Mouse (Mus musculus) neural tube, embryonic 14.5 days (tissue): ENCODE measurements around the gene Tbc1d9b. TPM values are rescaled to one million over a fixed set of nuclear protein-coding genes. Genes with fewer than 3 reads are reported as not detected.

Experiments
- ATAC-seq: fragments of 200-750 bp; cut with Nextera tagmentation; 2 replicates; pipeline ENCODE4 v1.8.0; 2017; ENCODE audit warnings: low read depth, mild to moderate bottlenecking, moderate TSS enrichment, moderate library complexity
- H3K27ac ChIP-seq: fragments of 300-500 bp; sonication (generic); 2 replicates; pipeline ENCODE4 v1.5.1; 2014; ENCODE audit warnings: low read depth, mild to moderate bottlenecking, control low read depth, low read length, moderate library complexity, mixed read lengths
- H3K27me3 ChIP-seq: fragments of 300-500 bp; sonication (generic); 2 replicates; pipeline ENCODE4 v1.6.1; 2014; ENCODE audit warnings: low read length; ENCODE audit not compliant: control insufficient read depth, insufficient read depth
- H3K36me3 ChIP-seq: fragments of 300-500 bp; sonication (generic); 2 replicates; pipeline ENCODE4 v1.6.1; 2014; ENCODE audit warnings: low read length, mixed read lengths; ENCODE audit not compliant: control insufficient read depth, insufficient read depth
- H3K4me1 ChIP-seq: fragments of 300-500 bp; sonication (generic); 2 replicates; pipeline ENCODE4 v1.6.1; 2014; ENCODE audit warnings: low read length; ENCODE audit not compliant: control insufficient read depth, insufficient read depth
- H3K4me2 ChIP-seq: fragments of 300-500 bp; sonication (generic); 2 replicates; pipeline ENCODE4 v1.6.1; 2014; ENCODE audit warnings: mild to moderate bottlenecking, low read depth, low read length, control low read depth
- H3K4me3 ChIP-seq: fragments of 300-500 bp; sonication (generic); 2 replicates; pipeline ENCODE4 v1.5.1; 2014; ENCODE audit warnings: low read depth, low read length, control low read depth, mixed read lengths
- H3K9ac ChIP-seq: fragments of 300-500 bp; sonication (generic); replicated peaks from 2 replicates; pipeline ENCODE4 v1.6.1; 2014; ENCODE audit warnings: low read depth, mild to moderate bottlenecking, control low read depth, low read length, mixed read lengths
- H3K9me3 ChIP-seq: fragments of 300-500 bp; sonication (generic); 2 replicates; pipeline ENCODE4 v1.6.1; 2016; ENCODE audit warnings: low read length; ENCODE audit not compliant: control insufficient read depth
- WGBS: fragments of 180-500 bp; shearing (Covaris S2); extraction: QIAGEN DNeasy Blood & Tissue Kit; methylation state at CpG from one replicate; pipeline ENCODE4 v1.1.7; 2014; 5-methylcytosine and 5-hydroxymethylcytosine counted together
- polyA plus RNA-seq: library from polyadenylated mRNA; unstranded; fragments of >200 nt; fragmentation: Nextera tagmentation; extraction: Ambion mirVana; gene quantifications from 2 replicates; pipeline ENCODE4 v1.2.1, GENCODE M21; 2014

Gene Tbc1d9b
- polyA plus RNA-seq, 1 experiment from 2014 or later, result 30.3 TPM

DNA sequence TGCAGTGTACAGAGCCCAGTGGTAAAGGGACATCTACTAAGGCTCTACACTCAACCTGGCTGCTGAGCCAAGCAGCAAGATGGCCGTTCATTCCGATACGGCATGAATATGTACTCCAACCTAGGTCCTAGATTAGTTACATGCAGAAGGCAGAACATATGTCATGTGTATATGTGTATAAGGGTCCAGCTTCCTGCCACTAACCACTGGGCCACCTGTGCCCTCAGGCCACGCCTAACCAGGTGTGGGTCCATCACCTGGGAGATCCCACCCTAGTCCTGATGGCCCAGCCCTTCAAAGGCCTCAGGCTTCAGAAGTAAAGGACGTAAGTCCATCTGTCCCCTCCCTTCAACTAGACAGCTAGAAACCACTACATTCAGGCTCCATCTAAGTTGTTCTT, 76.8 kb downstream of the Tbc1d9b start:
- Histone ChIP-seq H3K4me3 (no peak overlapping the region), H3K36me3 (peaks cover 37% of the 10 kb centered on the region), H3K4me2 (no peak overlapping the region), H3K9me3 (no peaks in the 10 kb centered on the region), H3K9ac (no peak overlapping the region), H3K27ac (no peak overlapping the region), H3K27me3 (no peaks in the 10 kb centered on the region), H3K4me1 (peaks cover 8% of the 10 kb centered on the region)
- no peak for ATAC-seq
- 95% methylated on average over 5 of the region's 5 CpGs for WGBS

DNA sequence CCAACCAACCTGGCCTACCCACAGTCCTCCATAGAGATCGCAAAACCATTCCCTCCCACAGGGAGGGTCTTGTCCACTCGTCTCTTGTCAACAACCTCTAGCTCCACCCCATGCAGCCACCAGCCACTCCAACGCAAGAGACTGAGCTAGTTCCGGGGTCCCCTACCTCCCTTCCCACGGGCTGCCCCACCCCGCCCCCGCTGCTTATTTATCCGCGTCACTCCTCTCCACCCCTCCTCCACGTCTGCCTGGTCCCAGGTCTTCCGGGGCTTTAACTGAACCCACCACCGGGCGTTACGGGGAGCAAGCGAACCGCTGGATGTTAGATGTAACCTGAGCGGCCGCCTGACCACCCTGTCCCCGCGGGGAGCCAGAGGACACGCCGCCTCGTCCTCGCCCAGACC, 78.9 kb downstream of the Tbc1d9b start:
- peak overlapping the region; percentile 72 for H3K4me2 ChIP-seq
- peak; percentile 93 for ATAC-seq
- peaks cover 23% of the 10 kb centered on the region for H3K36me3 ChIP-seq
- WGBS, result 0% methylated on average over 20 of the region's 24 CpGs
- H3K27ac ChIP-seq, result peak overlapping the region; percentile 99
- H3K4me3 ChIP-seq, result peak overlapping the region; percentile 95
- H3K27me3 ChIP-seq, result no peaks in the 10 kb centered on the region
- peaks cover 8% of the 10 kb centered on the region for H3K4me1 ChIP-seq
- peak overlapping the region; percentile 97 for H3K9ac ChIP-seq
- H3K9me3 ChIP-seq, result no peaks in the 10 kb centered on the region

DNA sequence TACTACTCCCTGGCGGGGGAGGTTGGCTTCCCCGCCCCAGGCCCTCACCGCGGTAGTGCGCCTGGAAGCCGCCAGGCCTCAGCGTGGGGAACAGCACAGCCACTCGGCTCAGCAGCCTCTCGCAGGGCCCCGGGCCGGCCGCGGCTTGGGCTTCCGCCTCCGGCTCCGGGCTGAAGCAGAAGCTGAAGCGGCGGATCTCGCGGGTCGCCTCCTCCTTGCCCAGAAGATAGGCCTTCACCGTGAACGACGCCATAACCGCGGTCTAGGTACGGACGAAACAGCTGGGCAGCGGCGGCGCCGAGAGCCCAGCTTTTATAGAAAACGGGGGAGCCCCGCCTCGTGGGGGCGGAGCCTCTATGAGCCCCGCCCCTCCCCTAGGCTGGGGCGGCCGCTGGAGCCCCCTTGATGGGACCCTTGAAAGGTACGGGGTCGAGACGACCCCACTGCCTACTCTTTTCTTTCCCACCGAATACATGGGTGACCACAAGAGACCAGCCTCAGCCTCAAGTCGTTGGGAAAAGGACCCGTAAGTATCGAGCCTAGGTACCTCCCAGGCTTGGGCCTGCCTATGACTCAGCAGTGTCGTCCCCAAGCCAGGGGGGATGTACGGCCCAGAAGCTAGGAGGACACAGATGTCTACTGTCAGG, 79.4 kb downstream of the Tbc1d9b start, which contains the start of the genes Sqstm1 and Mgat4b:
Sqstm1 (minus strand) TSS at position 323 of the 647 bp plus-strand sequence.
Mgat4b (plus strand) TSS at position 386 of the 647 bp plus-strand sequence.
- under 1% methylated on average over 48 of the region's 48 CpGs for WGBS
- Histone ChIP-seq H3K27me3 (no peaks in the 10 kb centered on the region), H3K4me1 (peaks cover 8% of the 10 kb centered on the region), H3K4me3 (peak within 1 kb of the TSS; percentile 95), H3K27ac (peak within 1 kb of the TSS; percentile 99), H3K36me3 (peaks cover 18% of the 10 kb centered on the region), H3K9ac (peak within 1 kb of the TSS; percentile 97), H3K4me2 (peak within 1 kb of the TSS; percentile 72), H3K9me3 (no peaks in the 10 kb centered on the region)
- ATAC-seq, result peak; percentile 81

DNA sequence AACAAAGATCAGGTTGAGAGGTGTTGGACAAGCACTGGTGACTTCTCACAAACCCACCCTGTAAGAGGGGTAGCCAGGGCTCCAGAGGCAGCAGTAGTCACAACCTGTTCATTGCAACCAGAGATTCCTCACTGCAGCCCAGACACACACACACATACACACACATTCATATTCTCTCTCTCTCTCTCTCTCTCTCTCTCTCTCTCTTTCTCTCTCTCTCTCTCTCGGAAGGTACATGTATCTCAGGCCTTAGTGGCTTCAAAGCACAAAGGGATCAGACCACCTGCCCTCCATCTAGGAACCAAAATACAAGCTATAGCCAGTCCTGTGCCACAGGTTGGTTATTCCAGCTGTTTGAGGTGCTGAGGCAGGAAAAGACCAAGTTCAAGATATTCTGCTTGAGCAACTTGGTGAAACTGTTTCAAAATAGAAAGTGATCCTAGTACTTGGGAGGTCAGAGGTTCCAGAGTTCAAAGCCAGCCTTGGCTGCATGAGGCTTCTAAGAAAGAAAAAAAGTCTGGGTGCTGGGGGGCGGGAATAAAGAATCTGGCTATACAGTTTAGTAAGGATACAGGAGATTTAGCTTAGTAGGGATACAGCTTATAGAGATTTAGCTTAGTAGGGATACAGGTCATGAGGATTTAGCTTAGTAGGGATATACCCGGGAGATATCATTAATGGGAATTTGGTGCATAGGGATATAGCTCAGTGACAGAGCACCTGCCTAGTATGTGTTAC, 80.3 kb downstream of the Tbc1d9b start:
- no peak overlapping the region for H3K9ac ChIP-seq
- 90% methylated on average over 3 of the region's 3 CpGs for WGBS
- ATAC-seq, result no peak

DNA sequence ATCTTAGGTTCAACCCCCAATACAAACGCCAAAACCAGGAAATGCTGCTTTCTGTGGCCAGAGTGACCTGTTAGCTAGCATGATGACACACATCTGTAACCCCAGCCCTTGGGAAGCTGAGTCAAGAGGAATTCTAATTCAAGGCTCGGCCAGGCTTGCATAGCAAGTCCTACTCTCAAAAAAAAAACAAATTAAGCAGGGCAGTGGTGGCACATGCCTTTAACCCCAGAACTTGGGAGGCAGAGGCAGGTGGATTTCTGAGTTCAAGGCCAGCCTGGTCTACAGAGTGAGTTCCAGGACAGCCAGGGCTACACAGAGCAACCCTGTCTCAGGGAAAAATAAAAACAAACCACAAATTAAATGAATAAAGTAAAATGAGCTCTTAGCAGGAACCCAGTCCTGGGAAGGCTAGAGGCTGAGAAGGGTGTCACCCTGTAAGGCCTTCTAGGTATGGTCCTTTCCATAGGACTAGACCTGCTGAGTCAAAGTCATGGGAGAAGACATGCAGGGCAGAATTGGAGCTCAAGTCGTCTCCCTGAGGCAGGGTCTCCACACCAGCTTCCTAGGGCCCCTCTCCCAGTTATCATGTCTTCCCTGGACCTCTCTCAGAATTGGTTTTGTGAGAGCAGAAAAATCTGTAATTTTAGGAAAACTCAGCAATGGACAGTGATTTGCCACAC, 81.0 kb downstream of the Tbc1d9b start:
- Histone ChIP-seq H3K9me3 (no peaks in the 10 kb centered on the region), H3K27me3 (no peaks in the 10 kb centered on the region), H3K4me3 (no peak overlapping the region), H3K4me2 (no peak overlapping the region), H3K9ac (no peak overlapping the region), H3K36me3 (peaks cover 3% of the 10 kb centered on the region; the same call in 1 of the 2 replicates), H3K27ac (no peak overlapping the region), H3K4me1 (peaks cover 8% of the 10 kb centered on the region)
- 76% methylated on average over 3 of the region's 3 CpGs for WGBS
- no peak for ATAC-seq

More for the DNA sequence above, 80.3 kb downstream of the Tbc1d9b start:
- Histone ChIP-seq H3K4me3 (peak overlapping the region; percentile 95), H3K27me3 (no peaks in the 10 kb centered on the region), H3K36me3 (peaks cover 9% of the 10 kb centered on the region; the same call in 1 of the 2 replicates), H3K4me2 (peak overlapping the region; percentile 72; the same call in 1 of the 2 replicates), H3K4me1 (peaks cover 8% of the 10 kb centered on the region), H3K27ac (no peak overlapping the region), H3K9me3 (no peaks in the 10 kb centered on the region)

DNA sequence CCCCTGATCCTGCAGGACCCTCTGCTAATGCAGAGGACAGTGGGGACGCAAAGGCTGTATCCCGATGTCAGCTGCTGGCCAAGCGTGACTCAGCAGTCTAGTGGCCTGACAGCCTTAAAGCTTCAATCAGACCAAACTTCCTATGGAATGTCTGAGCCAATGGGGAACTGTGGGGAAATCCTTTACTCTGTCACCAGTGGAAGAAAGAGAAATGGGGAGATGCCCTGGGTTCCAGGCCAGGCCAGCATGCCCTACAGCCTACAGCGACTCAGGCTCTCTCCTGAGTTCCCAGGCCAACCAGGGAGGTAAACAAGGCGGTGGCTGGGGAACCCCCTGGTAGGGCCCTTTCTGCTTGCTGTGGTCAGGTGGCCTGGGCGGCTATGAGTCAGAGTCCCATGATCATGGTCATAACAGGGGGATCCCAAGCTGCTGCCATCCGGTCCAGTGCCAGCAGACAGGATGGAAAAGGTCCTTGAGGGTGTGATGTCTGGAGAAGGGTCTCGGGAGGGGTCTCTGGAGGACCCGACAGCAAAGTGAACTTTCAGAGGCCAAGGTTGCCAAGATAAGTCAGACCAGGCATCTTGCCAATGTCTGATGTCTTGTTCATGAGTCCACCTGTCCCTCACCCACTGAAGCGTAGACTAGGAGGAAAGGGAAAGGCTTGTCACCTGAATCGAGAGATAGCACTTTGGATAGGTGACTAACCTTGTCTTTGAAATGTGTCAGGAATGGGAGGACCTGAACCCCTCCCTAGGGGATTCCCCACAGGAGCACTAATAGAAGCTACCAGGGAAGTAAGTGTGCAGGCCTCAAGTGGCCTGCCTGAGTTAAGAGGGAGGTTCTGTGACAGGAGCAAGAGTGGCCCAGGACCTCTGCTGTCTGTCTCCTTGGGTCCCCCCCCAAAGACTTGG, 81.9 kb downstream of the Tbc1d9b start:
- H3K27ac ChIP-seq, result no peak overlapping the region; the same call in 1 of the 2 replicates
- no peaks in the 10 kb centered on the region for H3K9me3 ChIP-seq
- no peak overlapping the region for H3K4me3 ChIP-seq
- H3K36me3 ChIP-seq, result no peaks in the 10 kb centered on the region
- no peaks in the 10 kb centered on the region for H3K27me3 ChIP-seq
- H3K4me1 ChIP-seq, result peaks cover 8% of the 10 kb centered on the region
- WGBS, result 69% methylated on average over 11 of the region's 11 CpGs
- H3K9ac ChIP-seq, result no peak overlapping the region
- no peak for ATAC-seq
- no peak overlapping the region for H3K4me2 ChIP-seq

DNA sequence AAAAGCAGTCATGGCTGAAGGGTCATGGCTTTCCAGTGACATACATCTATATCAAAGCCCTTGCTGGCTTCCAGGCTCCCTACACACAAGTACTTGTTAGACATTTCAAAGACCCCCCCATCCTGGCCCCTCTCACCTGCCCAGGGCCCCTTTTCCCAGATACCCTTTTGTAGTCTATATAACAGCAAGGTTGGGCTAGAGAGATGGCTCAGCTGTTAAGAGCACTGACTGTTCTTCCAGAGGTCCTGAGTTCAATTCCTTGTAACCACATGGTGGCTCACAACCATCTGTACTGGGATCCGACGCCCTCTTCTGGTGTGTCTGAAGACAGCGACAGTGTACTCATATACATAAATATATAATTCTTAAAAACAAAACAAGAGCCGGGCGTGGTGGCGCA, 83.4 kb downstream of the Tbc1d9b start:
- WGBS, result 97% methylated on average over 6 of the region's 6 CpGs
- Histone ChIP-seq H3K9me3 (no peaks in the 10 kb centered on the region), H3K4me3 (no peak overlapping the region), H3K9ac (no peak overlapping the region), H3K36me3 (no peaks in the 10 kb centered on the region), H3K4me2 (no peak overlapping the region), H3K4me1 (no peaks in the 10 kb centered on the region), H3K27me3 (no peaks in the 10 kb centered on the region), H3K27ac (no peak overlapping the region)
- ATAC-seq, result no peak

DNA sequence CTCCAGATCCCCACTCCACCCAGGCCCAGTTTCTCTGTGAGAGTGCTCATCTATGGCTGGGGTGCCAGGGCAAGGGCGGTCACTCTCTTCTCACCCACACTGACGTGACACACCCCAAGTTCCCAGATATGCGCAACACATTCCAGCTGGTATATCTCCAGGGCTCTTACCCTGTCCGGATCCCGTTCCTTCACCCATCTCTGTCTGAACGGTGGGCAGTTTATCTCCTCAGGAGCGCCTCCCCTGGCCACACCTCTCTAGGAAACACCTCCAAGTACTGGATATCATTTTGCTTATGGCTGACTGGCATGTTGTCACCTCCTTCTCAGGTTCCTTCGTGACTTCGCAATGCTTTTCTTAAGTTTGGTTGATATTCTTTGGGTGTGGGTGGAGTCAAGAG, 84.4 kb downstream of the Tbc1d9b start:
- H3K9ac ChIP-seq, result 0 out of 2 replicates have a peak overlapping the region, but pooled peaks have one; percentile 8
- H3K9me3 ChIP-seq, result no peaks in the 10 kb centered on the region
- H3K4me2 ChIP-seq, result 0 out of 2 replicates have a peak overlapping the region, but pooled peaks have one; percentile 1
- 20% methylated on average over 9 of the region's 9 CpGs for WGBS
- no peak for ATAC-seq
- H3K36me3 ChIP-seq, result no peaks in the 10 kb centered on the region
- H3K27ac ChIP-seq, result peak overlapping the region; percentile 16; the same call in 1 of the 2 replicates
- no peaks in the 10 kb centered on the region for H3K27me3 ChIP-seq
- H3K4me1 ChIP-seq, result no peaks in the 10 kb centered on the region
- no peak overlapping the region for H3K4me3 ChIP-seq
